ENCODE assay signal across 8 mouse cellular contexts in the genomic region with DNA sequence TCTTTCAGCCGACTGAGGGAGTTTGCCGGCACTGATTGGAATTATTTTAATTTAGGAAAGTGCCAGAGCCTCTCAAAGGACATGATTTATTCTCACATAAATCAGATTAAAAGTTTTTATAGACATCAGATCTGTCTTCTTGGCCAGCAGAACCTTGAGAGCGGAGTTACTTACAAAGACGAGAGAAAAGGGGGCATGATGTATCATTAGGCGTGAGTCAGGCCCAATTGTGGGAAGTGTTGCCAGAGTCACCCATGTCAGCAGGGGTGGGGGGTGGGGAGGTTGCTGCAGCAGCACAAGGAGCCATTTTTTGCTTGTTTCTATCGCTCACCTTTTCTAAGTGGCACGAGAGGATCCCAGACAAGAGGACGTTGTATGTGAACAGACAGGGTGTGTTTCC.
DNase-seq lines count a peak whose midpoint lies in the region; ATAC-seq and TF ChIP-seq lines count a peak whose summit lies in the region.

No protein-coding gene starts in this region.

- 3% methylated on average over 8 of the region's 8 CpGs for WGBS in lung, adult 2 months
- 3% methylated on average over 8 of the region's 8 CpGs for WGBS in hindbrain, embryonic 14.5 days

- no peaks in the 10 kb centered on the region for H3K9me3 ChIP-seq in hindbrain, embryonic 14.5 days (ENCODE audit: control insufficient read depth, low read length)

- TF ChIP-seq POLR2A in lung, adult 2 months (IDR thresholded peaks at IDR 0.05; ENCODE audit: borderline replicate concordance, extremely low read depth, low read depth, low read length) = no peak
- peak; percentile 13 for TF ChIP-seq POLR2A in myocyte (IDR thresholded peaks at IDR 0.05; ENCODE audit: insufficient read length, low read depth)

- no peak overlapping the region for H3K27ac ChIP-seq in hindbrain, embryonic 14.5 days

- no peak for ATAC-seq in hindbrain, embryonic 14.5 days (ENCODE audit: low FRiP score)
- no peak for ATAC-seq in megakaryocyte progenitor cell, adult 5-6 weeks (replicated peaks; ENCODE audit: poor library complexity)

- H3K27me3 ChIP-seq in hindbrain, embryonic 14.5 days (ENCODE audit: control insufficient read depth, insufficient read depth, low read length) = no peaks in the 10 kb centered on the region
- no peaks in the 10 kb centered on the region for H3K27me3 ChIP-seq in myocyte (ENCODE audit: control insufficient read depth, insufficient read depth, insufficient read length)

- peaks cover 3% of the 10 kb centered on the region for H3K4me1 ChIP-seq in lung, adult 2 months (ENCODE audit: control insufficient read depth, insufficient read depth, low read length)
- H3K4me1 ChIP-seq in hindbrain, embryonic 14.5 days (replicated peaks; ENCODE audit: control insufficient read depth, insufficient read depth, low read length) = peaks cover 64% of the 10 kb centered on the region

- intact Hi-C loops in left cerebral cortex, postnatal 36 days (cut with DNase I) = loop anchor here (5.0 kb wide), 1 partner anchor 71 kb away; no protein-coding TSS in a partner anchor

- DNase-seq in lung, adult 2 months = no peak
- no peak for DNase-seq in lung, postnatal 14 days
- peak; percentile 64 for DNase-seq in embryo, embryonic 10.5 days (ENCODE audit: low spot score)
- no peak for DNase-seq in hindbrain, embryonic 14.5 days (ENCODE audit: low spot score)
- no peak for DNase-seq in left cerebral cortex, postnatal 36 days (ENCODE audit: low spot score in 2 of 2)
- no peak for DNase-seq in cerebellum, adult 11 months

- TF ChIP-seq CTCF in lung, adult 2 months (IDR thresholded peaks at IDR 0.05; ENCODE audit: insufficient read depth, low read length) = no peak

- H3K79me2 ChIP-seq in myocyte (ENCODE audit: control insufficient read depth, insufficient read depth) = no peaks in the 10 kb centered on the region

- H3ac ChIP-seq in myocyte (ENCODE audit: control insufficient read depth, insufficient read length) = no peak overlapping the region

- H3K4me3 ChIP-seq in lung, adult 2 months (replicated peaks; ENCODE audit: extremely low read depth, low read depth, low read length) = peak overlapping the region; percentile 41
- peak overlapping the region; percentile 3; the same call in 1 of the 2 replicates for H3K4me3 ChIP-seq in hindbrain, embryonic 14.5 days (replicated peaks; ENCODE audit: low read length)
- H3K4me3 ChIP-seq in myocyte = peak overlapping the region; percentile 15

- H3K4me2 ChIP-seq in hindbrain, embryonic 14.5 days (replicated peaks) = peak overlapping the region; percentile 42
- peak overlapping the region; percentile 88 for H3K4me2 ChIP-seq in myocyte (ENCODE audit: low read depth)

- no peak overlapping the region for H3K9ac ChIP-seq in hindbrain, embryonic 14.5 days

- no peaks in the 10 kb centered on the region for H3K36me3 ChIP-seq in hindbrain, embryonic 14.5 days (replicated peaks; ENCODE audit: control insufficient read depth, insufficient read depth)
- H3K36me3 ChIP-seq in myocyte (ENCODE audit: control insufficient read depth, insufficient read depth) = no peaks in the 10 kb centered on the region

TF ChIP-seq in myocyte, 11 proteins besides CTCF, POLR2A, EP300 and RAD21:
- no peak for TF ChIP-seq E2F4 (IDR thresholded peaks at IDR 0.05; ENCODE audit: insufficient read depth)
- TF ChIP-seq POLR2AphosphoS2 (IDR thresholded peaks at IDR 0.05; ENCODE audit: insufficient read length, low read depth) = no peak
- no peak for TF ChIP-seq MYOD1 (IDR thresholded peaks at IDR 0.05; ENCODE audit: control insufficient read depth in 1 of 3, insufficient read length in 2 of 3, low read depth in 2 of 3)
- no peak for TF ChIP-seq CEBPB (IDR thresholded peaks at IDR 0.05; ENCODE audit: insufficient read depth, poor library complexity, severe bottlenecking)
- TF ChIP-seq MYOG (IDR thresholded peaks at IDR 0.05; ENCODE audit: control insufficient read depth in 1 of 3, insufficient read depth in 1 of 3, insufficient read length in 2 of 3, low read depth in 2 of 3) = no peak
- no peak for TF ChIP-seq MAX (IDR thresholded peaks at IDR 0.05; ENCODE audit: low read depth)
- TF ChIP-seq REST (IDR thresholded peaks at IDR 0.05; ENCODE audit: insufficient read depth, insufficient read length) = no peak
- TF ChIP-seq TCF12 (IDR thresholded peaks at IDR 0.05; ENCODE audit: insufficient read depth, poor library complexity, severe bottlenecking) = no peak
- TF ChIP-seq TCF3 (IDR thresholded peaks at IDR 0.05; ENCODE audit: insufficient read length, low read depth) = no peak
- no peak for TF ChIP-seq SRF (IDR thresholded peaks at IDR 0.05; ENCODE audit: control insufficient read depth, insufficient read length, low read depth)
- no peak for TF ChIP-seq USF1 (IDR thresholded peaks at IDR 0.05; ENCODE audit: low read depth)
